Mouse (Mus musculus) small intestine, adult 2 months (tissue): ENCODE data around the gene Zfp109.
A peak's percentile ranks its signal among the peaks of the same experiment; 100 is the strongest.

Experiments
- CTCF ChIP-seq: fragments of 200-500 bp; IDR thresholded peaks from 2 replicates; pipeline ENCODE4 v1.5.1; 2012; ENCODE audit warnings: low read depth, mild to moderate bottlenecking, control low read depth, inconsistent platforms, low read length, moderate library complexity, mixed read lengths; ENCODE audit not compliant: insufficient replicate concordance, insufficient read length; ENCODE audit errors: extremely low read depth
- POLR2A ChIP-seq: fragments of 200-500 bp; IDR thresholded peaks from 2 replicates; pipeline ENCODE4 v1.6.1; 2012; ENCODE audit warnings: low read depth, mild to moderate bottlenecking, control low read depth, inconsistent platforms, low read length, moderate library complexity

- no peak for TF ChIP-seq CTCF
- TF ChIP-seq POLR2A, result peak; percentile 55; the same call in 1 of the 2 replicates
Observed at GRCm38 (mm10) chr7:24270288-24270672, 32.9 kb upstream of the Zfp109 start, which contains the start of gene Zfp93.
